Mouse (Mus musculus) central nervous system, embryonic 11.5 days (tissue): Measurements from ENCODE around the gene Gm28305. TPM values are rescaled to one million over a fixed set of nuclear protein-coding genes. Genes with fewer than 3 reads are reported as not detected.

Experiments
- polyA plus RNA-seq: library from polyadenylated mRNA; depleted of rRNA; stranded (reverse); fragments of >200 nt; gene quantifications from 2 replicates; pipeline ENCODE4 v1.2.3, GENCODE M21; 2012; rRNA removed

The Gm28305 gene
- not detected in 2 replicates for polyA plus RNA-seq

GRCm38 (mm10) chr9:104040362-104040761 lies at the start of gene Gm28305:
TSS of gene Gm28305 (plus strand) at chr9:104040662.

GRCm38 (mm10) chr9:104001921-104002859 lies 38.3 kb upstream of the Gm28305 start, which contains the start of gene Nphp3:
TSS of gene Nphp3 (plus strand) at chr9:104002544.

DNA sequence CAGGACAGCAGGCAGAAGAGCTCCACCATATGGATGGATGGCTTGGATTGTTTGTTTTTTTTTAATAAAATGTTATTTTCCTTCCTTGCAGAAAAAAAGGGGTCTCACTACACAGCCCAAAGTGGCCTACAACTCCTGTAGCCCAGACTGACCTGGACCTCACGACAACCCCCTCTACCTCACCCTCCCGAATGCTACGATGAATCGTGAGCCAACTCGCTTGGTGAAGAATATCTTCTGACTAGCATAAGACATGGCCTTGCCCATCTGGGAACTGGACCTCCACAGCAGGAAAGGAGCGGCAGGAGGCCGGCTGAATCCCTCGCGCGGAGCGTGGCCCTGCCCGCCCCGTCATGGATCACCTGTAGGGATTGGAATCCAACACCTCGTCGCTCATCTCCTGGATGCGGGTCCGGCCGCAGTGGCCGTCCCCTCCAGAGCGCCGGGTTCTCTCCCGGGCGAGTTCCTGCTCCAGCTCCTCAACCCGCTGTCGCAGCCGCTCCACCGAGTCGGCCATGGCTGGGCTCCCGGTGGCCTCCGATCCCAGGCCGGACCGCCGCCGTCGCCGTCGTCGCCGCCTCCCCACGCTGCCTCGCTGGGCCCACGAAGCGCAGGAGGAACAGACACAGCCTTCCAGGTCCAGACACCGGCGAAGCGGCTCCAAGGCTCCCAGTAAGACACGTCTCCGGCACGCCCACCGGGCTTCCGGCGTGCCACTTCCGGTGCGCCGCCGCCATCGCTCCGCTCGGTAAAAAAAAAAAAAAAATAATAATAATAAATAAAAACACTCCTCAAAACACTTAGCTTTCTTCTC lies 22.2 kb downstream of the Gm28305 start, which contains the start of gene Uba5:
Uba5 (minus strand) TSS at position 705 of the 814 bp plus-strand sequence.

GRCm38 (mm10) chr9:104063244-104063961 lies 22.9 kb downstream of the Gm28305 start, which contains the start of gene Acad11:
TSS of gene Acad11 (plus strand) at chr9:104063377.

Other genes starting within 250 kb of the Gm28305 start
- gene Nphp3, start 38.1 kb upstream of the Gm28305 start, polyA plus RNA-seq: 8.6 and 13.3 TPM in 2 replicates
- 65.1 and 73.0 TPM in 2 replicates for gene Uba5, start 22.5 kb downstream of the Gm28305 start, polyA plus RNA-seq
- 7.9 and 9.9 TPM in 2 replicates for gene Acad11, start 22.7 kb downstream of the Gm28305 start, polyA plus RNA-seq
- gene Ackr4, start 86.3 kb downstream of the Gm28305 start, polyA plus RNA-seq: 0.10 TPM in 1 of 2 replicates, not detected in the other
- 38.9 and 64.7 TPM in 2 replicates for gene Dnajc13, start 222.3 kb downstream of the Gm28305 start, polyA plus RNA-seq